Mouse (Mus musculus): Measurements from ENCODE around the gene Ms4a6c. TPM values are rescaled to one million over a fixed set of nuclear protein-coding genes. Genes with fewer than 3 reads are reported as not detected.
"Not testable (repeated sequence)": the region's sequence is repeated elsewhere in the genome, so short reads cannot be mapped to it uniquely, and the experiment has no call there.

Gene Ms4a6c
- total RNA-seq (2022): 10 to 100 TPM; 10.3 to 18.6 (median 17.5) TPM

- DNase-seq: not testable (repeated sequence)
Observed at GRCm38 (mm10) chr19:11469215-11469614, at the start of gene Ms4a6c. Ms4a6c (plus strand) TSS chr19:11469366.

GRCm38 (mm10) chr19:11431209-11431608 lies 38.0 kb upstream of the Ms4a6c start:
- not testable (repeated sequence) for DNase-seq

- DNase-seq: no peak
Observed at GRCm38 (mm10) chr19:11435058-11435834, 33.9 kb upstream of the Ms4a6c start.

- DNase-seq: no peak
Observed at GRCm38 (mm10) chr19:11443338-11443737, 25.8 kb upstream of the Ms4a6c start, which contains the start of gene Ms4a4b. Ms4a4b (plus strand) TSS chr19:11443553.

GRCm38 (mm10) chr19:11443964-11444363 lies 25.2 kb upstream of the Ms4a6c start:
- no peak for DNase-seq

- DNase-seq: no peak
Observed at GRCm38 (mm10) chr19:11447238-11447637, 21.9 kb upstream of the Ms4a6c start.

GRCm38 (mm10) chr19:11459041-11459440 lies 10.1 kb upstream of the Ms4a6c start:
- DNase-seq: not testable (repeated sequence)

GRCm38 (mm10) chr19:11464795-11465194 lies 4.4 kb upstream of the Ms4a6c start:
- DNase-seq: not testable (repeated sequence)

GRCm38 (mm10) chr19:11466471-11466870 lies 2.7 kb upstream of the Ms4a6c start:
- no peak for DNase-seq

GRCm38 (mm10) chr19:11468361-11468760 lies 805 bp upstream of the Ms4a6c start:
- not testable (repeated sequence) for DNase-seq

- no peak for DNase-seq
Observed at GRCm38 (mm10) chr19:11479714-11480113, 10.5 kb downstream of the Ms4a6c start.

- no peak for DNase-seq
Observed at GRCm38 (mm10) chr19:11482684-11483083, 13.5 kb downstream of the Ms4a6c start.

GRCm38 (mm10) chr19:11483941-11484340 lies 14.8 kb downstream of the Ms4a6c start:
- no peak for DNase-seq

- DNase-seq: no peak
Observed at GRCm38 (mm10) chr19:11484388-11484787, 15.2 kb downstream of the Ms4a6c start.

- no peak for DNase-seq
Observed at GRCm38 (mm10) chr19:11485266-11485665, 16.1 kb downstream of the Ms4a6c start.

GRCm38 (mm10) chr19:11485746-11486145 lies 16.6 kb downstream of the Ms4a6c start, which contains the start of gene Gm8369:
Gm8369 (plus strand) TSS chr19:11485938.
- no peak for DNase-seq

- DNase-seq: no peak
Observed at GRCm38 (mm10) chr19:11486599-11486998, 17.4 kb downstream of the Ms4a6c start.

GRCm38 (mm10) chr19:11491406-11492189 lies 22.4 kb downstream of the Ms4a6c start:
- DNase-seq: no peak

GRCm38 (mm10) chr19:11492671-11493070 lies 23.5 kb downstream of the Ms4a6c start:
- DNase-seq: no peak

GRCm38 (mm10) chr19:11494519-11494918 lies 25.4 kb downstream of the Ms4a6c start:
- DNase-seq: no peak

- no peak for DNase-seq
Observed at GRCm38 (mm10) chr19:11496361-11496760, 27.2 kb downstream of the Ms4a6c start.

- DNase-seq: not testable (repeated sequence)
Observed at GRCm38 (mm10) chr19:11497300-11497699, 28.1 kb downstream of the Ms4a6c start.

GRCm38 (mm10) chr19:11500796-11501195 lies 31.6 kb downstream of the Ms4a6c start:
- no peak for DNase-seq
